Mouse (Mus musculus): Measurements from ENCODE around the gene Patj.

Patj gene

DNA sequence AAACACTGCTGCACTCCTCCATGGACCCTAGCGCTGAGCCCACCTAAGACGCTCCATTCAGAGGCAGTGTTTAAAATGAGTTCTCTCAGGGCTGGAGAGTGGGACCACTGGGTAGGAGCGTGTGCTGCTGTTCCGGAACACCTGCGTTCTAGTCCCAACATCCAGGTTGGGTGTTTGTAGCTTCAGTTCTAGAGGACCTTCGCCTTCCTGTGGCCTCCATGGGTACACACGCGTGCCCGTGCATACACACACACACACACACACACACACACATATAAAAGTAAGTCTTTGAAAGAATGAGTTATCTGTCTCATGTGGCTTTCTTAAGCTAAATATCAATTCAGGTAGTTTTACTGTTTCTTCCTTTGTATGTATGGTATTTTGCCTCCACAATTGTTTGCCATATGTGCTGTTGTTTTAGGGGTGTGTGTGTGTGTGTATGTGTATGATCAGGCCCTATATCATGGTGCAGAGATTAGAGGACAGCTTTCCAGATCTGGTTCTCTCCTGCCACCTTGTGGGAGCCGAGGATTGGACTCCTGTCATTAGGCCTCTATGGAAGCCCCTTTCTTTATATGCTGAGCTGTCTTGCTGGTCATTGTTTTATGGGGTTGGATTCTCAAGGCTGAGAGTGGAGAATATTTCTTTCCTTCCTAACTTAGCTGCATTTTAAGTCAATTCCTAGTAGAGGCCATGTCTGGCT is 49.0 kb downstream of the Patj start:
- DNase-seq (ENCODE audit: low spot score in 2 of 2): peak; percentile 31 to 47

DNA sequence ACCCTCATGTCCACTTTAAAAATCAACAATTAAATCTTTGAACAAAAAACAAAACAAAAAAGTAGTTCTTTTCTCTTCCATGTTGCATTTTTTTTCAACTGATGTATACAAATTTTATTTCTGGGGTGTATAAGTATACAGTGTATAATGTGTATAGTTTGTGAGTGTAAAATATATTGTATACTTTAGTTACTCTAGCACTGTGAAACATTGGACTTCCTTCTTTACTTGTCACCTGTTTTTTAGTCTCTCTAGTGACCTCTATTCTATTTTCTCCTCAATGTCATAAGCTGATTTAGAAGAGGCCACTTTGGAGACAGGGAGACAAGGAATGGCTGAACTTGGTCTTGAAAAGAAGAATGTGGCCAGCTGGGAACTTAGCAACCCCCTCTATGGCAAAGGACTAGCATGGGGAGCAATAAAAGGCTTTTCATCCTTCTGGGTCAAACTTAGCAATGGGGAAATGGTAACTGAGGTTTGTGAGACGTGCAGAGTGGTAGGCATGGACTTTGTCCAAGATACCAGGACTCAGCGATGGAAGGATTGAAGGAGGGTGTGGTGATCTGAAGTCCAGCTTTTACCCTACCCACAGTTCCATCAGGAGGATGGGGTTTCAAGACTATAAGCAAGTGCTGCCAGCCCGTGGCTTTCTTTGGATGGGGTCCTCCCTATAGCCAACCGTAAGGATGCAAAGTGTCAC is 54.1 kb downstream of the Patj start:
- DNase-seq (ENCODE audit: low spot score in 2 of 2): no peak

DNA sequence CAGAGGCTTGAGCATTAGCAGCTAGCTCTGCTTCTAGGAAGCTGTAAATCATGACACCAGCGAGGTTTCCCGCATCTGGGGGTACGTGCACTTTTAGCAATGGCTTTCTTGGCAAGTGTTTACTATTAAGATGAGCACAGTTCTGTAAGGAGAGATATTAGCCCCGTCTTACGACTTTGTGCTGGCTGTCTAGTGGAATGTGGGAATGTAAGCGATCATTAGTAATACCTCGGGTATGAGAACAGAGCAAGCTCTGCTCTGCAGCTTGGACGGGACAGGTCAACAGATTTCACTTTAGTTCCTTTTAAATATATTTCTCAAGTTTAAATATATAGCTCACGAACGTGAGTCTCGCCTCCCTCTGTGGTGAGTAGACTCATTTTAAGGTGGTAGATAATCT is 54.7 kb downstream of the Patj start:
- no peak for DNase-seq (ENCODE audit: low spot score in 2 of 2)

DNA sequence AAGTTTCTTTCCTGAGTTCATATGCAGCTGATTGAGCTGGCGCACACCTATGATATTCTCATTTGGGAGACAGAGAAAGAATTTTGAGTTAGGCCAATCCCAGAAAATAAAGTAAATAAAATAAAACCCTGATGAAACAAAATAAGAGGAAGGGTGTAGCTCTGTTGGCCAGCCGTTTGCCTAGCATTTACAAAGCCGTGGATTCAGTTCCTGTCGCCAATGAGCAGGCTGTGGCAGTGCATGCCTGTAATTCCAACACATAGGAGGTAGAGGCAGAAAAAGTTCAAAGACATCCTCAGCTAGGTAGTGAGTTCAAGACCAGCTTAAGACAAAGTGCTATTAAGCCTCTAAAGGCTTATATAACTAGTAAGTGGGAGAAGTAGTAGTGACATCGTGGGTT is 55.2 kb downstream of the Patj start:
- no peak for DNase-seq (ENCODE audit: low spot score in 2 of 2)

DNA sequence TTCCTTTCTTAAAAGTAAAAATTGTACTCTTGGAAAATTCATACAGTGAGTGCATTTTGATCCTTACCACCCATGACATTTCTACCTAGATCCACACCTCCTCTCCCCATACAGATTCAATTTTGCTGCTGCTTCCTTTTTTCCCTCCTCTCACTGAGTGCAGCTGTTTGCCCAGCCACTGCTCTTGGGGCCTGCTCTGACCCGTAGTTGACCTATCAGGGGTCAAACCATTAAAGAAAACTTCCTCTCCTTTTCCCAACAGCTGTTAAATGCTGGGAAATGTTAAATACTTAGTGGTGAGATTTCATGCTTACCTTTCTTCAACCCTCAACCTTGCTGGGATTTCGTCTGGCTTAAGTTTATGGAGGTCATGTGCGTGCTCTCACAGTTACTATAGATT is 55.7 kb downstream of the Patj start:
- no peak for DNase-seq (ENCODE audit: low spot score in 2 of 2)

DNA sequence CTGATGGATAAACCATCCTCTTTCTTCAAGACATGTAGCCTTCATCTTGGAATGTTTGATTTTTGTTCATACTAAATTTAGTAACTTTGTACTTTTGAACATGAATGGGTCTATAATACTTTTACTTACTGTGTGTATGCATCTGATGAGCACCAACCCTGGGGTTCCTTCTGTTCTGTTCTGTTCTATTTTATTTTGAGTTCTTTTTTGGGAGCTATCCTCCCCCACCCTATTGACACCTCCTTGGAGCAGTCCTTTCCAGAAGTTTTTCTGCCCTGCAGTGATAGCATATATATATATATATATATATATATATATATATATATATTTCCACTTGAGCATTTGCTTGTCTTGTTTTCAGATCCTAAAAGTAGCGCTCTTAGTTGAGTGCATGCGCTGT is 57.1 kb downstream of the Patj start:
- DNase-seq (ENCODE audit: low spot score in 2 of 2): no peak

DNA sequence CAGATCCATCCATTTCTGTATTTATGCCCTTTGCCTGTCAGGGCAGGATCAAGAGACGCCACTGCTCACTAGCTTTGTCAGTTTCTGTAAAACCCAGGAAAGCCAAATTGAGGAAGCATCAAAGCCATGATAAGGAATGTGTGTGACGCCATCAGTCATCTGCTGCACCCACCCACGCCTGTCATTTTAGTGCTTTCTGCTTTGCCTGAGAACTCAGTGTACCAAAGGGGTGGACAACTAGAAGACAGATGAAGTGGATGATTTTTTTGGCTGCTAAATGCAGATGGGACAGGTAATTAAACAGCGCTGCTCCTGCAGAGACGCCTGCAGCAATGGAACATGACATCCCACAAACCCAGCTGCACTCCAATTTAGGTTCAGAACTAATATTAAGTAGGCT is 57.6 kb downstream of the Patj start:
- no peak for DNase-seq (ENCODE audit: low spot score in 2 of 2)

DNA sequence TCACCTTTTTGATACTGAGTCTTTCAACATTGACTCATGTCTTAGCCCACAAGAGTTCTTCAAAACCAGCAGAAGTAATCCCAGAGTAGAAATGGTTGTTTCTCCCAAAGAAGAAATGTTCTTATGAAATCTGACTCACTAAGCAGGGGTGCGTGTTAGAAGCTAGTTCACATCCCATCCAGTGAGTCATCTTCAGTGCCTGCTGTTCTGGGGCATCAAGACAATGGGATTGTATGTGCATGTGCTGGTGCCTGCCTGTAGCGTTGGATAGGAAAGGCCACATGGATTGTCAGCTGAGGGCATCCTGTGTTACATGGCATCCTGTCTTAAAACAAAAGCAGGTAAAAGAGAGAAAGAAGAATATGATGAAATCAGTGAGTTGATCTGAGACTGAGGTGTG is 59.8 kb downstream of the Patj start:
- DNase-seq (ENCODE audit: low spot score in 2 of 2): no peak

DNA sequence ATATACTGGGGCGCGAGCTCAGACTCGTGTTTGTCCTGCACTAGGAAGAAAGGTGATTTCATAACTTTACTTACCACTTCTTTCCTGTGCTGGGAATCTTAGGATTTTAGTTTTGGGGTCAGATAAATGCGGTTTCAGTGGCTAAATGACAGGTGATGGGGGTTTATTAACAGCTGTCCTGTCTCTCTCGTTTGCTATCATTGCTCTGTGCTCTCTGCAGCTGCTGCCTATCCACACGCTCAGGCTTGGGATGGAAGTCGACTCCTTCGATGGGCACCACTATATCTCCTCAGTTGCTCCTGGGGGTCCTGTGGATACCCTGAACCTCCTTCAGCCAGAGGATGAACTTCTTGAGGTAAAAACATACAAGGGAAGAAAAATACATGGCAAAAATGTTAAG is 60.3 kb downstream of the Patj start:
- DNase-seq (ENCODE audit: low spot score in 2 of 2): no peak

DNA sequence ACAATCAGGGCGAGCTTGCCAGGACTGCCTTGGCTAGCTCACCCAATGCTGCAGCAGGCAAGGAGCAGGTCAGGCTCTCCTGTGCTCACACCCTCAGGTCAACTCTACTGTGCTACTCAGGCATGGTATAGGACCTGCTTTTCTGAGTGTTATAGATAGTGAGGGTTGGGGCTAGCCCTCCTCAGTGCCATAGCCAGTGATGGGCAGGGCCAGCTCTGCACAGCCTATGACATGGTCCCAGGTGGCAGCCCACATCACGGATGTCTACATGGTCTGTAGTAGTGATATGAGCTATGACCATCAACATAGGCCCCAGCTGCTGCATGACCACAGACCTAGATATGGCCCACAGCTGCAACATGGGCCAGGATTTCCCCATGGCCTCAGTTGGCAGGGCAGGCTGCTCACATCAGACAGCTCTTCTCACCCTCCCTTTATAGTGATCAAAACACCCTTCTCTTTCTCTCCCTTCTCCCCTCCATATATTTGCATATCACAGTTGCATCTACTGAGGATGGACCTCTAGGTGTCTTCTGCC is 66.3 kb downstream of the Patj start:
- DNase-seq (ENCODE audit: low spot score in 2 of 2): no peak

DNA sequence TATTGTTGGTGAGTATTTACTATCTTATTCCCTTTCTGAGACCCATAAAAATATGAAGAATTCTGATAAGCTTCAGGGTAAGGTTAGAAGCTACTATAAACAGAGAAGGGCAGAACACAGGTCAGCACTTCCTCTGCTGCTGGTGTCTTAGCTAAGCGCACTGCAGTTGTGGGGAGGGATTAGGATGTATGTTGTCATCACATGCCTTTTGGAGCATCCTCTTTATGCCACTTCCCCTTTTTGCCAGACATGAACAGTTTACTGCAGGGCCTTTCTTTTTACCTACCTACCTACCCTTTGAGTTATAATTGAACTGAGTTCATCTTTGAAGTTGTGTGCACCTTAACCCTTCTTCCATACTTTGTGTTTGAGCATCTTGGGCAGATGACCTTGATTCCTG is 69.9 kb downstream of the Patj start:
- no peak for DNase-seq (ENCODE audit: low spot score in 2 of 2)

DNA sequence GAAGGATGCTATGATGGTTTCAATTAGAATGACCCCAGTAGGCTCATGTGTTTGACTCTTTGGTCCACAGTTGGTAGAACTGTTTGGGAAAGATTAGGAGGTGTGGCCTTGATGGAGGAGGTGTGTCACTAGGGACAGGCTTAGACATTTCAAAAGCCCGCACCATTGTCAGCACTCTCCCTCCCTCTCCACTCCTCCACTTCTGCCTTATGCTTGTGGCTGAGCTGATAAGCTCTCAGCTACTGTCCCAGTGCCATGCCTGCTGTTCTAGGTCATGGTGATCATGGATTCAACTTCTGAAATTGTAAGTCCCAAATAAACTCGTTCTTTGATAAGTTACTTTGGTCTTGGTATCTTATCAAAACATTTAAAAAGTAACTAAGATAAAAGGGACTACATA is 70.3 kb downstream of the Patj start:
- DNase-seq (ENCODE audit: low spot score in 2 of 2): no peak

DNA sequence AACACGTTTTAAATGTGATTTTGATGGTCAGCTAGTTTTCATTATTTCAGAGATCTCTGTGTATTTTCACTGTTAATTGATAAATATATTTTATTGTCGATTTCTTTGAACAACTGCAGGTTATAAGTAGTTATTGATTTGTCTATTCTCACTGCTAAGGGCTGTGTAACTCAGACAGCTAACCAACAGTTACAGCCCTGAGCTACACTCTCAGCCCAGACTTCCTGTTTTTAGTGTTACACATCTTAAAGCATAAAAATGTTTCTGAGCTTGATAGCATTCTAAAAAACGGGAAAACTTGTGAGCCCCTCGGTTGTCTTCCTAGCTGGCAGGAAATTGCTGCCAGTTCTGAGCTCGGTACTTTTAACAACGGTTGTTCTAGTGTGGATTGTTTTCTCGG is 75.8 kb downstream of the Patj start:
- DNase-seq (ENCODE audit: low spot score in 2 of 2): no peak

DNA sequence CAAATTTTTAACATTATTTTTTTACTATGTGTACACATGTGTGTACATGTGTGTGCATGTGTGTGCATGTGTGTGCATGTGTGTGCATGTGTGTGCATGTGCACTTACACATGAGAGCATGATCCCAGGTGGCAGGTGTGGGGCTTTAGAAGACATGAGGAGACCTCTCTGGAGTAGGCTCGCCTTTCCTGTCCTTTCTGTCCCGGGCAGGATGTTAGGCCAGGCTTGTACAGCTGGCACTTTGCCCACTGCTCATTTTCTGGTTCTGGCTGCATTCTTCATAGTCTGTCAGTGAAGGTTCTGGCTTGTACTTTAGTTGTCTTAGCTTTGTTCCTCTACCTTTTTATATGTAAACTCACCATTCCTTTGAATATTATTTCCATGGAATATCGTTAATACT is 77.9 kb downstream of the Patj start:
- no peak for DNase-seq (ENCODE audit: low spot score in 2 of 2)

DNA sequence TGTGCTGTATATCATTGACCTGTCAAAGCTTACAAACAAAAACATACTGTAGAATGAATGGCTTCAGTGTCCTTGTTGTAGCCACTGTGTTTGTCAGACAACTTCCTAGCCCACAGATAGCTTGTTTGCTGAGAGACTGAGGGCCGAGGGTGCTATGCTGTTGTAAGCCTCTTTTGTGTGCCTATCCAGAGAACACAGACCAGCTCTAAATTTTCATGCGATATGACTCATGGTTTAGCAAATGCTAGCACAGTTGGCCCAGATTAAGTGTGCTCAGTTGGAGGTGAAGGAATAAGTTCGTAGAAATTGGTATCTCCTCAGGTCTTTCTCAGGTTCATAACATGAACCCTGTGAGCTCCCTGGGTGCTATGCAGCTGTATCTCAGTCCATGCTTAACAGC is 82.4 kb downstream of the Patj start:
- no peak for DNase-seq (ENCODE audit: low spot score in 2 of 2)

DNA sequence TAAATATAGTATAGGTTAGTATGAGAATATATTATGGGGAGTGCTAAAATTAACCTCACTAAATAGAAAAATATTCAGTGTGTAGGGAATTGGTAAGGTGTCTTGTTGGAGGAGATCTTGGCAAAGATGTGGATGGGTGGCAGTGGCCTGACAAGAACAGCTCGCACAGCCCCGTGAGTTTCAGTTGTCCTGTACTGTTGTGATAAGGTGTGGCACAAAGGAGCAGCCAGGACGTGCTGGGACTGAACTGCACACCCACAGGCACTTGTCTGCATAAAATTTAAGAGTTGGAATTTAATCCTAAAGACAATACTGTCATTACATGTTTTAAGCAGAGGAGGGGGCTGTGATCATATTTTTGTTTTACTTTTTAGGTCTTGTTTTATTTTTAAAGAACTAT is 90.9 kb downstream of the Patj start:
- no peak for DNase-seq (ENCODE audit: low spot score in 2 of 2)

DNA sequence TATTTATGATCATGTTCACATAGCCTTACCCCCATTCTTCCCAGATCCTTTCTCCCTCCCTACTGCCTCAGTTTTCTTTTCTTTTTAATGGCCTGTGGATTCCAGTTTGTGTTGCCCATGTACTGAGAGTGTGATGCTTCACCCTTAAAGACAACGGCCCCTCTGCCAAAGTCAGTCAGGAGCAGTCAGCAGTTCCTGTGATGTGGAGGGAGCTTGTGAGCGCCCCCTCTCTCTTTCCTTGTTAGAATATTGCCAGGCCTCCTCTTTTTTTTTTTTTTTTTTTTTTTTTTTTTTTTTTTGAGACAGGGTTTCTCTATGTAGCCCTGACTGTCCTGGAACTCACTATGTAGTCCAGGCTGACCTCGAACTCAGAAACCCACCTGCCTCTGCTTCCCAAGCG is 91.3 kb downstream of the Patj start:
- no peak for DNase-seq (ENCODE audit: low spot score in 2 of 2)

DNA sequence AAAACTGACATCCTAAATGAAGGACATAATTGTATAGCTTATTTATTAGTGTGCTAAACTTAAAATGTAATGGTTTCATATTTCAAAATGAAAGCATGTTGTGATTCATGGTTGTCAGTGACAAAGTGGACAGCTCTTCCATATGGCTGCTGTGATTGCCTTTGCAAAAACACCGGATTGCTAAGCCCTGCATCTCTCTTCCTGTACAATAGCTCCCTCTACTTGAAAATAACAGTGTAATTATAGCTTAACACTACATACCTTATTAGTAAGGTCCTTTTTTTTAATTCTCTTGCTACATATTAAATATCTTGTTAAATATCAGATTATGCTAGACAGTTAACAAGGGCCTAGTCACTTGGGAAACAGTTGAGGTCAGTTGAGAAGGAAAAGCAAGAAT is 93.8 kb downstream of the Patj start:
- no peak for DNase-seq (ENCODE audit: low spot score in 2 of 2)

DNA sequence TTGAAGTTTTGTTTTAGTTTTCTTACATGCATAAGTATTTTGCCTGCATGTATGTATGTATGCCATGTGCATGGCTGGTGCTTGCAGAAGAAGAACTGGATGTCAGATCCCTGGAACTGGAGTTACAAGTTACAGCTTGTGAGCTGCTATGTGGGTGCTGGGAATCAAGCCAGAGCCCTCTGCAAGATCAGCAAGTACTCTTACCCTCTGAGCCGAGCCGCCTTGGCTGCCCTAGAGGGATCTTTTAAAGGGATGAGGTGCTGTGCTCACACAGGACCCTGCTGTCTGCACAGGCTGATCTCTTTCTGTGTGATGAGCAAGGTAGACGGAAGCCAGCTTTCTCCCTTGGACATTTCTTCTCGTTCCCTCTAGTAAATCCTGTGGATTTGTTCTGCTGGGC is 102.8 kb downstream of the Patj start:
- DNase-seq (ENCODE audit: low spot score in 2 of 2): no peak

DNA sequence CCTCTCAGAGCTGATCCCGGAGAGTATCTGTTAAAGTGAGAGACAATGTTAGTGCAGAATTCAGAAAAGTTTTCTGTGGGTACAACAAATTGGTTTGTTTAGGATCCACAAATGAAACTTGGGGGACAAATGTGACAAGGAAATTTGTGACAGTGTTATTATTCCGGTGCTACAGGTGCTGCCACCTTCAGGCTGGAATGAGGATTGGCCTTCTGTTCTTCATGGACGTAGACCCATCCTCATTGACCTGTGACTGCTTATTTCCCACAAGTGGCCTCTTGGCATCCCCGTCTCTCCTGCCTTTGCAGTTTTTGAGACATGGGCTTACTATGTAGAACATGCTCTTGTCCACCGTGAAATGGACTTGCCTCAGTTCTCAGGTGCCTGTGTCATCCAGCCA is 104.6 kb downstream of the Patj start:
- DNase-seq (ENCODE audit: low spot score in 2 of 2): no peak

DNA sequence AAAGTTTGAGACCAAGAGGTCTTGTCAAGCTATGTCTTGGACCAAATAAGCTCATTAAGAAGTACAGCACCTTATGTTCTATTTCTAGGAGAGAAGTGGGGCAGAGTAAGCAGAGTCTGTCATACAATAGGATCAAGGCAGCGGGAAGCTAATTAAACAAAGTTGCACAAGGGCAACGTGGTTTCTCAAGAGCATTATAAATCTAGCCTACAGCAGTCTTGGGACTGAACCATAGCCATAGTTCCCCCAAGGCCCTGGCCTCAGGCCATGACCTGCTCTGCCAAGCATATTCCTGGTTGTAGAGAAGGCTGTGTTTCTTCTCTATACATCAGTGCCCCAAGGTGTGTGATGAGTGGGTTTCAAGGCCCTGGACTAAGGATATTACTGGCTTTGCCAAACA is 105.3 kb downstream of the Patj start:
- no peak for DNase-seq (ENCODE audit: low spot score in 2 of 2)

DNA sequence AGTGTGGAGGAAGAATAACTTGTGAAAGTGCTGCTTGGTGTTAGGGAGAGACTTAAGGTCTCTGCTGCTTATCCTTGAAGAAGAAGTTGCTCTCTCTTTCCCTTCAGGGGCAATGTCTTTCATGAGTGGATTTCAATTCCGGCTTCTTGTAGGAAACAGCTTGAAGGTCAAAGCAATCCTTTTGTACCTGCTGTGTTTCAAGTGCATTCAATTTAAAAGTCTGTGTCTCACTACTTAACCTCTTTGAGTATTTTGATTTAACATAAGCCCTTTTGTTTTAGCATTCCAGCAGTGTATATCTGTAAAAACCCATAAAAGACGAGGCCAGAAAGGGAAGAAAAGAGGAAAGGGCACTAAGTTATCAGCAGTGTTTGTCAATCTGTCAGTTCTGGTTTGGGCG is 109.2 kb downstream of the Patj start:
- no peak for DNase-seq (ENCODE audit: low spot score in 2 of 2)

DNA sequence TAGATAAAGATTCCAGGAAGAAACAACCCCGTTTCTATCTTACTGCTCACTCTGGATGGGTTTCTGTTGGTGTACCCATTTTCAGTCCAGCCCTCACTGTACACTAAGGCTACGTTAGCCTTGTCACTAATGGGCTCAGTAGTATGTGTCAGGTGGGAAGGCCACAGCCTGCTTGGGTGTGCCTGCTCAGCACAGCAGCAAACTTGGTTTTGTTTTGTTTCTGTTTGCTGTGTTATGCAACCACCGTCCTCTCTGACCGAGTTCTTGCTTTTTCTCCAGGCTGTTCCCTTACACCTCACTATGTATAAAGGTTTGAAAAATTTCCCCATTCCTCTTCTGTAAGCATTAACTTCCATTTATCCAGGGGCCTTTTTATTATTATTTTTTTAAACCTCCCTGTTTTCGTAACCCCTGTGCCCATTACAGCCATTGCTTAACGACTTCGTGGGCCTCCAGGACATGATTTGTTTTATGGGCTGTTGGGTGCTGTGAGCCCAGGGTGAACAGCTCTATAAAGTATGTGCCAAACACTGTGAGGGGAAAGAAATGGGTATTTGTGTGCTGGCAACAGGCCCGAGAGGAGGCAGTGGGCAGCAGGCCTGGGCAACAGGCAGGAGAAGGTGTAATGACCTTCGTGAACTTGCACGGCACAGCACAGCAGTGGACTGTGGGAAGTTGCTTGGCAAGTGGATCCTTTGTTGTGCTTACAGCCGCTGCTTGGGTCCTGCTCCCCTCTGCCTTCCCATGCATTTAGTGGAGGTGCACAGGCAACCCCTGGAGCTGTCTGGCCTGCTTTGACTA is 113.1 kb downstream of the Patj start:
- DNase-seq (ENCODE audit: low spot score in 2 of 2): no peak
